Mouse (Mus musculus): ENCODE measurements around the gene Acvr1b.

Gene Acvr1b

GRCm38 (mm10) chr15:101147115-101147909 lies 26.6 kb upstream of the Acvr1b start:
- DNase-seq: no peak

GRCm38 (mm10) chr15:101147910-101148273 lies 26.0 kb upstream of the Acvr1b start:
- peak; percentile 78 to 83 for DNase-seq

GRCm38 (mm10) chr15:101148604-101149003 lies 25.3 kb upstream of the Acvr1b start:
- DNase-seq: no peak

- no peak for DNase-seq
These were observed 22.2 kb upstream of the Acvr1b start for GRCm38 (mm10) chr15:101151409-101152261.

- DNase-seq: no peak
These were observed 18.9 kb upstream of the Acvr1b start for GRCm38 (mm10) chr15:101154700-101155616.

- no peak for DNase-seq
These were observed 13.7 kb upstream of the Acvr1b start for GRCm38 (mm10) chr15:101160128-101160527.

- DNase-seq: no peak
These were observed 13.3 kb upstream of the Acvr1b start for GRCm38 (mm10) chr15:101160591-101160990.

- DNase-seq: no peak
These were observed 12.3 kb upstream of the Acvr1b start for GRCm38 (mm10) chr15:101161534-101161933.

- no peak for DNase-seq
These were observed 10.8 kb upstream of the Acvr1b start for GRCm38 (mm10) chr15:101163056-101163458.

- DNase-seq: no peak
These were observed 10.0 kb upstream of the Acvr1b start for GRCm38 (mm10) chr15:101163854-101164253.

GRCm38 (mm10) chr15:101164291-101164690 lies 9.6 kb upstream of the Acvr1b start:
- DNase-seq: peak in 1 of 2 experiments; percentile 67

- DNase-seq: peak; percentile 45 to 74
These were observed 8.0 kb upstream of the Acvr1b start for GRCm38 (mm10) chr15:101165658-101166437.

GRCm38 (mm10) chr15:101167553-101167952 lies 6.3 kb upstream of the Acvr1b start:
- DNase-seq: no peak

- no peak for DNase-seq
These were observed 4.0 kb upstream of the Acvr1b start for GRCm38 (mm10) chr15:101169910-101170309.

GRCm38 (mm10) chr15:101170413-101170980 lies 3.4 kb upstream of the Acvr1b start:
- no peak for DNase-seq

- DNase-seq: no peak
These were observed 2.6 kb upstream of the Acvr1b start for GRCm38 (mm10) chr15:101171272-101171671.

GRCm38 (mm10) chr15:101172016-101172415 lies 1.9 kb upstream of the Acvr1b start:
- DNase-seq: no peak

GRCm38 (mm10) chr15:101174294-101175130 lies 645 bp downstream of the Acvr1b start:
- DNase-seq: no peak

GRCm38 (mm10) chr15:101175131-101175460 lies 1.2 kb downstream of the Acvr1b start:
- no peak for DNase-seq

- DNase-seq: no peak
These were observed 1.9 kb downstream of the Acvr1b start for GRCm38 (mm10) chr15:101175613-101176283.
